Mouse (Mus musculus) E14TG2a.4 (cell line): Measurements from ENCODE around the gene Mapk8.

Experiments
- CTCF ChIP-seq: conservative IDR thresholded peaks from 2 replicates; pipeline ENCODE4 v1.5.1; 2014; ENCODE audit warnings: low read length
- NANOG ChIP-seq: IDR thresholded peaks from 2 replicates; pipeline ENCODE4 v1.6.1; 2014; ENCODE audit warnings: borderline replicate concordance, low read length, mixed read lengths

GRCm38 (mm10) chr14:33373271-33373670, 73.7 kb downstream of the Mapk8 start:
- TF ChIP-seq CTCF (no peak), NANOG (no peak)
